Mouse (Mus musculus): Measurements from ENCODE around the gene Lekr1. TPM values are rescaled to one million over a fixed set of nuclear protein-coding genes. Genes with fewer than 3 reads are reported as not detected.

The Lekr1 gene
- polyA plus RNA-seq, 1 experiment from 2014 or later = 5.5 TPM

Small RNAs within 50 kb of the gene (microRNA-seq; reads per million reads assigned to microRNA genes)
- not detected for gene Mir8120

Other genes with a start within 250 kb of the Lekr1 start
- 38.8 and 41.6 TPM in 2 replicates for gene Tiparp, start 137.8 kb upstream of the Lekr1 start, polyA plus RNA-seq (2014; fragmentation: Nextera tagmentation; extraction: Ambion mirVana)

All from midbrain, embryonic 11.5 days (tissue).